Mouse (Mus musculus) stomach, postnatal 0 days (tissue): ENCODE data around the gene S100b. TPM values are rescaled to one million over a fixed set of nuclear protein-coding genes. Genes with fewer than 3 reads are reported as not detected.
A peak's percentile ranks its signal among the peaks of the same experiment; 100 is the strongest.

ENCODE experiments used
- ATAC-seq: fragments of 200-750 bp; cut with Nextera tagmentation; 2 replicates; pipeline ENCODE4 v1.8.0; 2017; ENCODE audit not compliant: low FRiP score, low TSS enrichment
- DNase-seq: peaks from one replicate; pipeline ENCODE4 v3.0.0-alpha.2; 2016; ENCODE audit warnings: low spot score
- H3K27ac ChIP-seq: fragments of 300-500 bp; sonication (generic); replicated peaks from 2 replicates; pipeline ENCODE4 v1.5.1; 2014; ENCODE audit warnings: mild to moderate bottlenecking, control low read depth
- H3K27me3 ChIP-seq: fragments of 300-500 bp; sonication (generic); 2 replicates; pipeline ENCODE4 v1.6.1; 2014; ENCODE audit warnings: low read length; ENCODE audit not compliant: control insufficient read depth, insufficient read depth
- H3K36me3 ChIP-seq: fragments of 300-500 bp; sonication (generic); 2 replicates; pipeline ENCODE4 v1.6.1; 2014; ENCODE audit warnings: low read length, mixed read lengths; ENCODE audit not compliant: control insufficient read depth, insufficient read depth
- H3K4me1 ChIP-seq: fragments of 300-500 bp; sonication (generic); replicated peaks from 2 replicates; pipeline ENCODE4 v1.6.1; 2014; ENCODE audit warnings: antibody characterized with exemption; ENCODE audit not compliant: control insufficient read depth, insufficient read depth
- H3K4me2 ChIP-seq: fragments of 300-500 bp; sonication (generic); replicated peaks from 2 replicates; pipeline ENCODE4 v1.6.1; 2014; ENCODE audit warnings: low read depth, mild to moderate bottlenecking, control low read depth, moderate library complexity
- H3K4me3 ChIP-seq: fragments of 300-500 bp; sonication (generic); 2 replicates; pipeline ENCODE4 v1.5.1; 2014; ENCODE audit warnings: low read depth, low read length, control low read depth
- H3K9ac ChIP-seq: fragments of 300-500 bp; sonication (generic); 2 replicates; pipeline ENCODE4 v1.6.1; 2014; ENCODE audit warnings: mild to moderate bottlenecking, low read length, control low read depth, mixed read lengths
- H3K9me3 ChIP-seq: fragments of 300-500 bp; sonication (generic); 2 replicates; pipeline ENCODE4 v1.6.1; 2016; ENCODE audit warnings: low read length; ENCODE audit not compliant: control insufficient read depth
- CTCF ChIP-seq: IDR thresholded peaks from 2 replicates; pipeline ENCODE4 v1.5.1; 2016; ENCODE audit warnings: antibody characterized with exemption, low read depth, mild to moderate bottlenecking, moderate library complexity
- EP300 ChIP-seq: optimal IDR thresholded peaks from 2 replicates; pipeline ENCODE3; 2016; ENCODE audit warnings: antibody characterized with exemption
- WGBS: fragments of 180-500 bp; shearing (Covaris S2); extraction: QIAGEN DNeasy Blood & Tissue Kit; methylation state at CpG from one replicate; pipeline ENCODE4 v1.1.7; 2014; 5-methylcytosine and 5-hydroxymethylcytosine counted together
- polyA plus RNA-seq: library from polyadenylated mRNA; unstranded; fragments of >200 nt; fragmentation: Nextera tagmentation; extraction: Ambion mirVana; gene quantifications from 2 replicates; pipeline ENCODE4 v1.2.1, GENCODE M21; 2015

S100b gene
- polyA plus RNA-seq, 1 experiment from 2014 or later = 2.1 TPM

DNA sequence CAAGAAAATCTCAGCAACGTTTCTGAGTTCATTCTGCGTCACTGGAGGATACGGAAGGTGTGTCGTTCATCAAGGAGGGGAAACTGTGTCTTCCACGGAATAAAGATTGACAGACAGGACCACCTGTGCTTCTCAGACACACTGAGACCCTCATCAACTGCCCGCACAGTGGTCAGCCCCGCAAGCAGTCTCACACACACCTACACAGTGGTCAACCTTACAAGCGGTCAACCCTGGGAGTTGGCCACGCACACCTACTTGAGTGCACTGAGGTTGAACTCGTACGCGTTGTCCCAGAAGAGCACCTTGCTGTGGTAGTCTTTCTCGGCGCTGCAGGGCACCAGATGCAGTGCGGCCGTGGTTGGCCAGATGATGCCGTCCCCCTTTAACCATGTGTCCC lies 36.6 kb upstream of the S100b start:
- Histone ChIP-seq H3K9me3 (peaks cover 2% of the 10 kb centered on the region; the same call in 1 of the 2 replicates), H3K4me2 (no peak overlapping the region), H3K4me3 (no peak overlapping the region), H3K4me1 (no peaks in the 10 kb centered on the region), H3K9ac (no peak overlapping the region), H3K36me3 (peaks cover 24% of the 10 kb centered on the region), H3K27ac (no peak overlapping the region), H3K27me3 (no peaks in the 10 kb centered on the region)
- ATAC-seq (no peak), DNase-seq (peak; percentile 4)
- WGBS = 96% methylated on average over 17 of the region's 17 CpGs
- TF ChIP-seq EP300 = no peak
- TF ChIP-seq CTCF = no peak

GRCm38 (mm10) chr10:76218240-76218639 lies 35.4 kb upstream of the S100b start:
- Histone ChIP-seq H3K4me3 (no peak overlapping the region), H3K36me3 (peaks cover 30% of the 10 kb centered on the region), H3K27me3 (no peaks in the 10 kb centered on the region), H3K9me3 (peaks cover 2% of the 10 kb centered on the region; the same call in 1 of the 2 replicates), H3K9ac (no peak overlapping the region), H3K4me1 (no peaks in the 10 kb centered on the region), H3K4me2 (no peak overlapping the region), H3K27ac (no peak overlapping the region)
- WGBS = 65% methylated on average over 9 of the region's 9 CpGs
- TF ChIP-seq CTCF (no peak), EP300 (no peak)
- DNase-seq = peak; percentile 10
- no peak for ATAC-seq

- TF ChIP-seq CTCF (no peak), EP300 (no peak)
- no peak overlapping the region for H3K27ac ChIP-seq
- DNase-seq (no peak), ATAC-seq (no peak)
- WGBS = 91% methylated on average over 11 of the region's 11 CpGs
- H3K4me3 ChIP-seq = no peak overlapping the region
- H3K9ac ChIP-seq = no peak overlapping the region
- H3K27me3 ChIP-seq = no peaks in the 10 kb centered on the region
- H3K4me2 ChIP-seq = no peak overlapping the region
- peaks cover 11% of the 10 kb centered on the region; the same call in 1 of the 2 replicates for H3K36me3 ChIP-seq
- no peaks in the 10 kb centered on the region for H3K9me3 ChIP-seq
- no peaks in the 10 kb centered on the region for H3K4me1 ChIP-seq
Measured at GRCm38 (mm10) chr10:76225944-76226343, 27.7 kb upstream of the S100b start.

GRCm38 (mm10) chr10:76229627-76230026 lies 24.0 kb upstream of the S100b start:
- WGBS = 71% methylated on average over 1 of the region's 1 CpGs
- Histone ChIP-seq H3K4me2 (no peak overlapping the region), H3K27ac (no peak overlapping the region), H3K27me3 (no peaks in the 10 kb centered on the region), H3K4me3 (no peak overlapping the region), H3K36me3 (no peaks in the 10 kb centered on the region; the same call in 1 of the 2 replicates), H3K4me1 (no peaks in the 10 kb centered on the region), H3K9me3 (no peaks in the 10 kb centered on the region), H3K9ac (no peak overlapping the region)
- no peak for ATAC-seq
- peak; percentile 63 for TF ChIP-seq CTCF
- no peak for TF ChIP-seq EP300
- DNase-seq = no peak

GRCm38 (mm10) chr10:76237341-76238225 lies 16.1 kb upstream of the S100b start, which contains the start of gene Prmt2:
Prmt2 (minus strand) TSS chr10:76237865.
- peak within 1 kb of the TSS; percentile 67 for H3K4me2 ChIP-seq
- WGBS = under 1% methylated on average over 47 of the region's 47 CpGs
- TF ChIP-seq CTCF = peak; percentile 50
- no peak for TF ChIP-seq EP300
- H3K27ac ChIP-seq = peak within 1 kb of the TSS; percentile 59
- no peaks in the 10 kb centered on the region for H3K27me3 ChIP-seq
- H3K4me3 ChIP-seq = peak within 1 kb of the TSS; percentile 81
- H3K36me3 ChIP-seq = no peaks in the 10 kb centered on the region
- no peaks in the 10 kb centered on the region for H3K4me1 ChIP-seq
- ATAC-seq (peak; percentile 97), DNase-seq (peak; percentile 94)
- H3K9ac ChIP-seq = peak within 1 kb of the TSS; percentile 61
- H3K9me3 ChIP-seq = no peaks in the 10 kb centered on the region

GRCm38 (mm10) chr10:76239401-76239800 lies 14.3 kb upstream of the S100b start:
- Histone ChIP-seq H3K4me1 (no peaks in the 10 kb centered on the region), H3K9ac (no peak overlapping the region), H3K9me3 (no peaks in the 10 kb centered on the region), H3K27ac (no peak overlapping the region), H3K4me3 (no peak overlapping the region), H3K4me2 (no peak overlapping the region), H3K27me3 (no peaks in the 10 kb centered on the region), H3K36me3 (no peaks in the 10 kb centered on the region)
- TF ChIP-seq CTCF (0 out of 2 replicates have a peak, but pooled peaks have one; percentile 27), EP300 (no peak)
- ATAC-seq (no peak), DNase-seq (no peak)
- 55% methylated on average over 4 of the region's 4 CpGs for WGBS
